In genomic region chr9:95525961-95526360, GRCm38 (mm10) we compare ENCODE assay signal across 8 mouse cellular contexts. TPM values are rescaled to one million over a fixed set of nuclear protein-coding genes. Genes with fewer than 3 reads are reported as not detected.
DNase-seq lines count a peak whose midpoint lies in the region; ATAC-seq lines count a peak whose summit lies in the region.

No protein-coding gene starts in this region.

- H3K27me3 ChIP-seq in hindbrain, embryonic 10.5 days (ENCODE audit: insufficient read depth, poor library complexity, severe bottlenecking) = no peaks in the 10 kb centered on the region
- H3K27me3 ChIP-seq in hindbrain, embryonic 12.5 days = no peaks in the 10 kb centered on the region
- no peaks in the 10 kb centered on the region for H3K27me3 ChIP-seq in hindbrain, embryonic 14.5 days (ENCODE audit: control insufficient read depth, insufficient read depth, low read length)

- H3K36me3 ChIP-seq in hindbrain, embryonic 10.5 days = no peaks in the 10 kb centered on the region
- no peaks in the 10 kb centered on the region for H3K36me3 ChIP-seq in hindbrain, embryonic 12.5 days
- no peaks in the 10 kb centered on the region for H3K36me3 ChIP-seq in hindbrain, embryonic 14.5 days (replicated peaks; ENCODE audit: control insufficient read depth, insufficient read depth)

- no peak for ATAC-seq in hindbrain, embryonic 12.5 days (ENCODE audit: low FRiP score)
- ATAC-seq in hindbrain, embryonic 14.5 days (ENCODE audit: low FRiP score) = peak; percentile 79; the same call in 1 of the 2 replicates
- ATAC-seq in megakaryocyte, adult 5-6 weeks (ENCODE audit: poor library complexity, severe bottlenecking) = no peak

- no peak overlapping the region for H3K4me3 ChIP-seq in hindbrain, embryonic 10.5 days
- no peak overlapping the region for H3K4me3 ChIP-seq in hindbrain, embryonic 12.5 days
- H3K4me3 ChIP-seq in hindbrain, embryonic 14.5 days (replicated peaks; ENCODE audit: low read length) = no peak overlapping the region

- WGBS in hindbrain, embryonic 10.5 days = 57% methylated on average over 2 of the region's 2 CpGs
- WGBS in hindbrain, embryonic 12.5 days = 21% methylated on average over 2 of the region's 2 CpGs
- 21% methylated on average over 2 of the region's 2 CpGs for WGBS in hindbrain, embryonic 14.5 days

- peak; percentile 22 for DNase-seq in hindbrain, embryonic 10.5 days (ENCODE audit: low spot score)
- DNase-seq in ES-CJ7 (ENCODE audit: low read depth, low spot score) = peak; percentile 46
- DNase-seq in cerebellum, postnatal 14 days = peak; percentile 92 to 94
- peak; percentile 49 for DNase-seq in hindbrain, embryonic 14.5 days (ENCODE audit: low spot score)
- DNase-seq in lung, postnatal 14 days = peak; percentile 12
- no peak for DNase-seq in frontal cortex, adult 2 months (ENCODE audit: extremely low spot score in 1 of 2, low spot score in 1 of 2)

- H3K9me3 ChIP-seq in hindbrain, embryonic 10.5 days = no peaks in the 10 kb centered on the region
- H3K9me3 ChIP-seq in hindbrain, embryonic 12.5 days (replicated peaks) = no peaks in the 10 kb centered on the region
- no peaks in the 10 kb centered on the region for H3K9me3 ChIP-seq in hindbrain, embryonic 14.5 days (ENCODE audit: control insufficient read depth, low read length)

- no peak overlapping the region for H3K9ac ChIP-seq in hindbrain, embryonic 12.5 days
- no peak overlapping the region for H3K9ac ChIP-seq in hindbrain, embryonic 14.5 days

- no peaks in the 10 kb centered on the region for H3K4me1 ChIP-seq in hindbrain, embryonic 10.5 days (replicated peaks)
- H3K4me1 ChIP-seq in hindbrain, embryonic 12.5 days = no peaks in the 10 kb centered on the region
- H3K4me1 ChIP-seq in hindbrain, embryonic 14.5 days (replicated peaks; ENCODE audit: control insufficient read depth, insufficient read depth, low read length) = no peaks in the 10 kb centered on the region

- no peak overlapping the region for H3K27ac ChIP-seq in hindbrain, embryonic 10.5 days
- H3K27ac ChIP-seq in hindbrain, embryonic 12.5 days = no peak overlapping the region
- no peak overlapping the region for H3K27ac ChIP-seq in hindbrain, embryonic 14.5 days

- H3K4me2 ChIP-seq in hindbrain, embryonic 12.5 days (replicated peaks) = no peak overlapping the region
- H3K4me2 ChIP-seq in hindbrain, embryonic 14.5 days (replicated peaks) = no peak overlapping the region

RNA-seq across cellular contexts. Expression of gene U2surp, which starts 14.2 kb away (rescaled TPM):
- 101 and 129 TPM in 2 replicates for polyA plus RNA-seq in hindbrain, embryonic 10.5 days (2016; fragmentation: Nextera tagmentation; extraction: Ambion mirVana)
- 159 and 182 TPM in 2 replicates for polyA plus RNA-seq in hindbrain, embryonic 12.5 days (2016; fragmentation: Nextera tagmentation; extraction: Ambion mirVana)
- polyA plus RNA-seq in hindbrain, embryonic 14.5 days (2014; fragmentation: Nextera tagmentation; extraction: Ambion mirVana) = 117 and 119 TPM in 2 replicates
- polyA plus RNA-seq in frontal cortex, adult 2 months (2012; rRNA removed) = 27.0 and 28.6 TPM in 2 replicates
- 59.0 and 60.7 TPM in 2 replicates for total RNA-seq in megakaryocyte, adult 5-6 weeks (2015)
- total RNA-seq in megakaryocyte, adult 5-6 weeks (2017) = 119 and 130 TPM in 2 replicates

RNA-seq across cellular contexts. Expression of gene Paqr9, which starts 33.5 kb away (rescaled TPM):
- polyA plus RNA-seq in hindbrain, embryonic 10.5 days (2016; fragmentation: Nextera tagmentation; extraction: Ambion mirVana) = 0.14 and 0.18 TPM in 2 replicates
- polyA plus RNA-seq in hindbrain, embryonic 12.5 days (2016; fragmentation: Nextera tagmentation; extraction: Ambion mirVana) = 1.2 TPM in 2 replicates
- 8.6 and 8.7 TPM in 2 replicates for polyA plus RNA-seq in hindbrain, embryonic 14.5 days (2014; fragmentation: Nextera tagmentation; extraction: Ambion mirVana)
- 14.7 and 14.9 TPM in 2 replicates for polyA plus RNA-seq in frontal cortex, adult 2 months (2012; rRNA removed)
- total RNA-seq in megakaryocyte, adult 5-6 weeks (2015) = 0.38 and 0.84 TPM in 2 replicates
- total RNA-seq in megakaryocyte, adult 5-6 weeks (2017) = 0.37 and 1.7 TPM in 2 replicates

Comparison
In these comparisons a context has a peak if more than half of its experiments do, and no peak if none do; other contexts are left out.
1. DNase-seq: peak in hindbrain, embryonic 10.5 days (single experiment), ES-CJ7 (single experiment), cerebellum, postnatal 14 days (2 of 2), hindbrain, embryonic 14.5 days (single experiment) and lung, postnatal 14 days (single experiment); none in frontal cortex, adult 2 months (0 of 2).